Mouse (Mus musculus): ENCODE measurements at regions not wholly inside any gene's neighbourhood (a gene's known extent, or its start where the extent isn't known, plus 50 kb on each side); places are given as distances from the start of the nearest gene placed in this dataset.

- no peak overlapping the region for H3K4me3 ChIP-seq
- ATAC-seq (ENCODE audit: insufficient number of reproducible peaks, low FRiP score, low TSS enrichment, low read depth), result no peak
- WGBS, result 37% methylated on average over 1 of the region's 1 CpGs
Measured at GRCm38 (mm10) chr10:38246821-38247220, 574.8 kb downstream of the Rfpl4b start.

More at GRCm38 (mm10) chr10:38246821-38247220, 574.8 kb downstream of the Rfpl4b start:
- no peaks in the 10 kb centered on the region for H3K36me3 ChIP-seq
- 0 out of 2 replicates have a peak, but pooled peaks cover 2% of the 10 kb centered on the region for H3K9me3 ChIP-seq
- H3K27ac ChIP-seq, result no peak overlapping the region
- H3K4me1 ChIP-seq, result no peaks in the 10 kb centered on the region
- H3K4me2 ChIP-seq, result no peak overlapping the region
- H3K9ac ChIP-seq, result no peak overlapping the region
- no peaks in the 10 kb centered on the region for H3K27me3 ChIP-seq
